Mouse (Mus musculus): Measurements from ENCODE around the gene Rapgef3.
A peak's percentile ranks its signal among the peaks of the same experiment; 100 is the strongest.

Rapgef3 gene

GRCm38 (mm10) chr15:97720026-97720675 is 47.6 kb downstream of the Rapgef3 start:
- DNase-seq (ENCODE audit: low spot score) = no peak

GRCm38 (mm10) chr15:97719494-97719893 is 48.3 kb downstream of the Rapgef3 start:
- no peak for DNase-seq (ENCODE audit: low spot score)

GRCm38 (mm10) chr15:97718535-97719155 is 49.1 kb downstream of the Rapgef3 start:
- no peak for DNase-seq (ENCODE audit: low spot score)

- DNase-seq (ENCODE audit: low spot score) = peak; percentile 47
Observed at GRCm38 (mm10) chr15:97717861-97718534, 49.8 kb downstream of the Rapgef3 start.

GRCm38 (mm10) chr15:97716782-97717181 is 51.0 kb downstream of the Rapgef3 start:
- DNase-seq (ENCODE audit: low spot score) = no peak

GRCm38 (mm10) chr15:97715734-97716133 is 52.0 kb downstream of the Rapgef3 start:
- DNase-seq (ENCODE audit: low spot score) = no peak

- DNase-seq (ENCODE audit: low spot score) = no peak
Observed at GRCm38 (mm10) chr15:97715083-97715482, 52.7 kb downstream of the Rapgef3 start.

GRCm38 (mm10) chr15:97712546-97712945 is 55.2 kb downstream of the Rapgef3 start:
- no peak for DNase-seq (ENCODE audit: low spot score)

- DNase-seq (ENCODE audit: low spot score) = no peak
Observed at GRCm38 (mm10) chr15:97710906-97711305, 56.9 kb downstream of the Rapgef3 start.

GRCm38 (mm10) chr15:97705211-97706050 is 62.3 kb downstream of the Rapgef3 start, which contains the start of gene Rpap3:
Rpap3 (minus strand) TSS chr15:97705825.
- peak; percentile 89 for DNase-seq (ENCODE audit: low spot score)

GRCm38 (mm10) chr15:97696616-97697015 is 71.2 kb downstream of the Rapgef3 start:
- no peak for DNase-seq (ENCODE audit: low spot score)

All from ovary, postnatal 36 days (tissue).